Mouse (Mus musculus) lung, adult 2 months (tissue): Measurements from ENCODE around the gene Kcnj10. TPM values are rescaled to one million over a fixed set of nuclear protein-coding genes. Genes with fewer than 3 reads are reported as not detected.

Source experiments
- DNase-seq: peaks from one replicate; pipeline ENCODE4 v3.0.0; 2022
- H3K4me1 ChIP-seq: fragments of 200-500 bp; 2 replicates; pipeline ENCODE4 v1.6.1; 2011; ENCODE audit warnings: low read length; ENCODE audit not compliant: control insufficient read depth, insufficient read depth
- H3K4me3 ChIP-seq: fragments of 200-500 bp; replicated peaks from 2 replicates; pipeline ENCODE3; 2011; ENCODE audit warnings: low read depth, mild to moderate bottlenecking, control low read depth, low read length; ENCODE audit errors: extremely low read depth
- CTCF ChIP-seq: fragments of 200-500 bp; IDR thresholded peaks from 2 replicates; pipeline ENCODE4 v1.5.1; 2011; ENCODE audit warnings: mild to moderate bottlenecking, low read length, control low read depth; ENCODE audit not compliant: insufficient read depth
- POLR2A ChIP-seq: fragments of 200-500 bp; IDR thresholded peaks from 2 replicates; pipeline ENCODE4 v1.6.1; 2011; ENCODE audit warnings: low read depth, mild to moderate bottlenecking, control low read depth, low read length, borderline replicate concordance; ENCODE audit errors: extremely low read depth
- WGBS: fragments of 180-500 bp; shearing (Covaris S2); methylation state at CpG from one replicate; pipeline ENCODE4 v1.1.7; 2018; 5-methylcytosine and 5-hydroxymethylcytosine counted together
- polyA plus RNA-seq: library from polyadenylated mRNA; depleted of rRNA; stranded (reverse); fragments of >200 nt; gene quantifications from 2 replicates; pipeline ENCODE4 v1.2.3, GENCODE M21; 2012

The Kcnj10 gene
- polyA plus RNA-seq, 1 experiment, result 0.28 TPM

DNA sequence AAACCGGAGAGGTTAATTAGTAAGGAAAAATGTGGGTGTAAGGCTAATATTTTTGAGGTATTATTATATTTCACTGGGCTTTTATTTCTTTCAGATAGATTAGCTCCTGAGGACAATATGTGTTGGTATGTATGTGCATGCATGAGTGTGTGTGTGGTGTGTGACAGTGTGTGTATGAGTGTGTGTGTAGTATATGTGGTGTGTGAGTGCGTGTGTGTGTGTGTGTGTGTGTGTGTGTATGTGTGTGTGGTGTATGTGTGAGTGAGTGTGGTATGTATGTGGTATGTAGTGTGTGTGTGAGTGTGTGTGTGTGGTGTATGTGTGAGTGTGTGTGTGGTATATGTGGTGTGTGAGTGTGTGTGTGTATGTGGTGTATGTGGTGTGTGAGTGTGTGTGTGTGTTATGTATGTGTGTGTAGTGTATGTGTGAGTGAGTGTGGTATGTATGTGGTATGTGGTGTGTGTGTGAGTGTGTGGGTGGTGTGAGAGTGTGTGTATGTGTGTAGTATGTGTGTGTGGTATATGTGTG lies 51.7 kb downstream of the Kcnj10 start:
- 79% methylated on average over 2 of the region's 2 CpGs for WGBS
- DNase-seq, result no peak
- H3K4me1 ChIP-seq, result no peaks in the 10 kb centered on the region

DNA sequence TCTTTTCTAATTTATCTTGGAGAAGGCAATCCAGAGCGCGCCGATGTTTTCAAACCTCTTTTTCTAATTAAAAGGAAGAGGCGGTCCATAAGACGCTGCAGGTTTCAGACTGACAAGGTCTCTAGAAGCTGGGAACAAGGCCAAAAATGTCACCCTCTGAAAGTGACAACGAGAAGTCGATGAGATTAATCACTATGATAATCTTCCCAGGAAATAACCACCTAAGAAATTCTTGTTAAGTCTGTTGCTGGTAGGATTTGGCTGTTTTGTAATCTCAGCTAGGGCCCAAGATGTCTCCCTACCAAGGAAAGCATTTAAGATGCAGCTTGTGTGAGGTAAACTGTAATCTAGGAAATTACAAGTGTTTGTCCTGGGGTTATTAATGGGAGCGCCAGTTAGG lies 52.7 kb downstream of the Kcnj10 start:
- 40% methylated on average over 8 of the region's 8 CpGs for WGBS
- DNase-seq, result no peak
- TF ChIP-seq CTCF, result no peak
- TF ChIP-seq POLR2A, result no peak
- Histone ChIP-seq H3K4me1 (no peaks in the 10 kb centered on the region), H3K4me3 (no peak overlapping the region)

More for the DNA sequence above, 51.7 kb downstream of the Kcnj10 start:
- no peak overlapping the region for H3K4me3 ChIP-seq
- TF ChIP-seq POLR2A (no peak), CTCF (no peak)

DNA sequence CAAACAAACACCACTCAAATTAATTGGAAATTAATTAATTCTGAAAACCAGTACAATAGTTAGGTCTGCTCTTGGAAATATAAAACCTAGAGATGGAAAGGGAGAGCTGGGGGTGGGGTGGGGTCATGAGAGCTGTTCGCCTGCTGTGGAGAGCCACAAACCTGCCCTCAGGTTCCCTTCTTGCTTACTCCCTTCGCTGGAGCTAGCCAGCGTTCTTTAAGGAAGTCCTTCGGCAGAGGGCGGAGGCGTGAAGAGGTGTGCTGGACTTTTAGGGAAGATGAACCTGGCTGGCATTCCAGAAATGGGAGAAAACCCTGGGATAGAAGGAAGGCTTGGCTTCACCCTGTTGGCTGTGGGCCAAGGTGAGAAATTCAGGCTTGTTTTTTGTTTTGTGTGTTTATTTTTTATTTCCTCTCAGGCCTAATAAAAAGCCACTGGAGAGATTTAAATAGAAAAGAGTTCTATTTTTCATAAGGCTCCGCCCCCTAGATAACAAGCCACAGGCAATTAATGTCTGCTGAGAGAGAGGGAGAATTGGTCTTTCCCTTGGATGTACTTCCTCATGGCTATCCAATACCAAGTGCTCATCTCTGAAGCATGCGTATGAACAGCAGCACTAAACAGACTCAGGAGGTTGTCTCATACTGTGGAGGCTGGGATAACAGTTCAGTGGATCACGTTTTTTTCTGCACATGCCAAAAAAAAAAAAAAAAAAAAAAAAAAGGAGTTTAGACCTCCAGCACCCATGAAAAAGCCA lies 56.2 kb downstream of the Kcnj10 start:
- no peak overlapping the region for H3K4me3 ChIP-seq
- no peak for DNase-seq
- WGBS, result 44% methylated on average over 9 of the region's 9 CpGs
- no peak for TF ChIP-seq CTCF
- TF ChIP-seq POLR2A, result no peak
- no peaks in the 10 kb centered on the region for H3K4me1 ChIP-seq

DNA sequence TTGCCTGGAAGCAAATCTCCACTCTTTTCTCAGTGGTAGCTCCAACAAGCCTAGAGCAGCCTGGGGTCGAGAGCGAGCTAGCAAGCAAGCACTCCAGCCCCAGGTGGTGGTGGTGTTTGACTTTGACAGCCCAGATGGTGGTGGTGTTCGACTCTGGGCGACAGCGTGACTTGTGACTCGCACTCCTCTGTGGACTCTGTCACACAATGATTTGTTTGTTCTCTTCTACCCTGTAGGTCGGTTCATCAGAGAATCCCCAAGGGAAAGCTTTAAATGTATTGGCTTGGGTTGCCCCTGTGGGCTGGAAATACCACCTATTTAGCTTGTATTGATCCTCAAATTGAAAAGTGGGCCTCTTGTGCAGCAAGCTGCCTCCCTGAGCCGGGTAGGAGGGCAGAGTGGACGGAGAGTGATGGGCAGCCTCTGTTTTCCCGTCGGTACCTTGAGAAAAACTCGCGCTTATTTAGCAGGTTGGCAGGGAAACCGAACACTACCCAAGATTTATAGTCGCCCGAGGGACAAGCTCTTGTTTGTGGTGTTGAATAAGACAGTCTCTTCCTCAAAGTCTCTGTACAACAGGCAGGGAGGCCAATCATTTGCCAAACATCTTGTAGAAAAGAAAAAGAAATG lies 65.2 kb downstream of the Kcnj10 start:
- no peak for TF ChIP-seq POLR2A
- no peak for TF ChIP-seq CTCF
- H3K4me1 ChIP-seq, result no peaks in the 10 kb centered on the region
- no peak for DNase-seq
- no peak overlapping the region for H3K4me3 ChIP-seq
- 40% methylated on average over 16 of the region's 16 CpGs for WGBS

DNA sequence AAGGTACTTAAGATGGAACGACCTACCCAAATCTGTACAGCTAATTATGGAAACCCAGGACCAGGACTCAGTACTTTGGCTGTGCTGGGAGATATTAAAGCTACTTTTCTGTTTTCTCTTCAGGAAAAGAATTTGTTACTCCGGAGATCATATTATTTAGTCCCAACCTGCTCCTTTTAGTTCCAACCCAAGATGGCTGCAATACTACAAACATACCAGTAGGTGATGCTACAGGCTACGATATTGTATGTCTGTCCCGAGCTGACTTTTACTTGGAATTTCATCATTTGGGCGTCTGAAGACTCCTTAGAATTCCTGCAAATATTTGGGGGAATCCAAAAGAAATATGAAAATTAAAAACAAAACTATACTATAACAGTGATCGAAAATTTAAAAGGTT lies 68.0 kb downstream of the Kcnj10 start:
- H3K4me1 ChIP-seq, result no peaks in the 10 kb centered on the region
- WGBS, result 6% methylated on average over 6 of the region's 6 CpGs
- no peak for TF ChIP-seq POLR2A
- TF ChIP-seq CTCF, result peak; percentile 47; the same call in 1 of the 2 replicates
- no peak for DNase-seq
- no peak overlapping the region for H3K4me3 ChIP-seq

DNA sequence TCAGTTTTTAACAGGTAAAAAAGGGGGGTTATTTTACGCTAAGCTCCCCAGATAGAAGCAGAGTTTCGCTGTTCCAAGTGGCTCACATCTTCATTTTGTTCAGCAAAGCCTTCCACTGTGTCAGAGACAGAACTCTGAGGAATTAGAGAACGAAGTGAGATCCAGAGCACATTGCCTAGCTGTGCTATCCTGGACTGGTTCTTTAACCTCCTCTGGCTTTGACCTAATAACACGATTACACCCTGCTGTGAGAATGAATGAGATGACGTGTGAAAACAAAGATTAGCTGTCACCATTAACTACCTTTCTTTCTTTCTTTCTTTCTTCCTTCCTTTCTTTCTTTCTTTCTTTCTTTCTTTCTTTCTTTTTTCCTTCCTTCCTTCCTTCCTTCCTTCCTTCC lies 68.4 kb downstream of the Kcnj10 start:
- DNase-seq, result no peak
- Histone ChIP-seq H3K4me3 (no peak overlapping the region), H3K4me1 (no peaks in the 10 kb centered on the region)
- TF ChIP-seq POLR2A, result no peak
- TF ChIP-seq CTCF, result no peak
- WGBS, result 14% methylated on average over 5 of the region's 5 CpGs

DNA sequence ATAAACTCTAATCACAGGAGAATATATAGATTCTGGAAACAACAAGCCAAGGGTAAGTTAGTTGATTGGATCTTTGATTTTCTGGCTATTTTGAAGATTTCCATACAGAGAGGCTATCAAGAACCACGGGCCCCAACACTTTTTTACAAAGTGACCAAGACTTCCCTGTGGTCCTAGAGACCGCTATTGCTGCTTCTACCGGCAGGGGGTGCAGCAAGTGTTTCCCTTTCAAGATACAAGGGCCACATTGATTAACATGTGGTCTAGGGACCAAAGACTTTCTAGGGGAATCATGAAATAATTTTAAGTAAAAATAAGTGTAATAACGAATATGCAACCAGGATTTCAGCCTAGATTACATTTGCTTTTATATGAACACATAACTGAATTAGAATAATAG lies 69.8 kb downstream of the Kcnj10 start:
- TF ChIP-seq POLR2A (no peak), CTCF (peak; percentile 67)
- no peak overlapping the region for H3K4me3 ChIP-seq
- no peaks in the 10 kb centered on the region for H3K4me1 ChIP-seq
- 7% methylated on average over 4 of the region's 4 CpGs for WGBS
- peak; percentile 53 for DNase-seq

DNA sequence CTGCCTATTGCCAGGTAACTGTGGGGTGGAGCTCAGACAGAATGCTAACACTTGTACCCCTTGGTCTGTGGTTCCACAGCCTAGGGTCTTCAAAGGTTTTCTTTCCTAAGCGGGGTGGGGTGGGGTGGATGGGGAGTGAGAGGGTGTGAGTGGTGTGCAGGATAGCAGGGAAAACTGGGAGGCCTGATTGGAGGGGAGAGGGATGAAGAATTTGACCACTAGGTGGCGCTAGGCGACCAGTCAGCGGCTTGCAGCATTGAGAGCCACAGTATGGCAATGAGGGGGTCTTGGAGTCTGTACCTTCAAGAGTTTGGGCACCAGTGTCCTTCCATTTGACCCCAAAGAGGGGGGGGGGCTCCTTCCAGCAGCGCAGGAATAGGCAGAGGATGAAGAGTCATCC lies 71.2 kb downstream of the Kcnj10 start:
- no peaks in the 10 kb centered on the region for H3K4me1 ChIP-seq
- TF ChIP-seq POLR2A, result no peak
- peak; percentile 96 for TF ChIP-seq CTCF
- DNase-seq, result peak; percentile 71
- no peak overlapping the region for H3K4me3 ChIP-seq
- WGBS, result 1% methylated on average over 5 of the region's 5 CpGs

DNA sequence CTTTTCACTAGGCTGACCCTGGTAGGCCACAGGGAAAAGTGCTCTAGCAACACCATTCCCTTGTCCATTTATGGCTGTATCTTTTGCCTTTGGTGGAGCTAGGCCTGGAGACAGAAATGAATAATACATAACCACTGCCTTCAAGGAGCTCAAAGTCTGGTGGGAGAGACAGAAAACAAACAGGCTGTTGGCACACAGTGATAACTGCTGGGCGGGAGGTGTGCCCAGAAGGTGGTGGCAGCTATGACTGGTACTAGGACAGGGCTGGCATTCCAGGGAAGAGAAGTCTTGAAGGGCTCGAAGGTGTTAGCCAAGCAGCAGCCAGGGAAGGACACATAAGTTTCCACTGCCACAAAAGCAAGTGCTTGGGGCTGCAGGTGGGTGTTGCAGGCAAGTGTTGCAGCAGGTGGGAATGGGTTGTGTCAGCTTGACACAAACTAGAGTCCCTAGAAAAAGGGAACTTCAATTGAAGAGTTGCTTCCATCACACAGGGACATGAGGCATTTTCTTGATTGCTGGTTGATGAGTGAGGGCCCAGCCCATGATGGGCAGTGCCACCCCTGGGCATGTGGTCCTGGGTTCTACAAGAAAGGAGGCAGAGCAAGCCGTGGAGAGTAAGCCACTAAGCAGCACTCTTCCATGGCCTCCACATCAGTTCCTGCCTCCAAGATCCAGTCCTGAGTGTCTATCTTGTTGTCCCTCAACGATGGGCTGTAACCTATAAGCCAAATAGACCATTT lies 72.7 kb downstream of the Kcnj10 start:
- TF ChIP-seq POLR2A (no peak), CTCF (no peak)
- WGBS, result 68% methylated on average over 4 of the region's 4 CpGs
- H3K4me1 ChIP-seq, result no peaks in the 10 kb centered on the region
- no peak for DNase-seq
- no peak overlapping the region for H3K4me3 ChIP-seq
